Mouse (Mus musculus) forebrain, embryonic 15.5 days (tissue): ENCODE results near the gene Fcamr. TPM values are rescaled to one million over a fixed set of nuclear protein-coding genes. Genes with fewer than 3 reads are reported as not detected.

Experiments used
- ATAC-seq: fragments of 200-750 bp; cut with Nextera tagmentation; replicated peaks from 2 replicates; pipeline ENCODE4 v1.8.0; 2017; ENCODE audit warnings: mild to moderate bottlenecking, moderate TSS enrichment, moderate library complexity
- H3K27ac ChIP-seq: fragments of 300-500 bp; sonication (generic); replicated peaks from 2 replicates; pipeline ENCODE4 v1.5.1; 2015; ENCODE audit warnings: mild to moderate bottlenecking, inconsistent platforms
- H3K27me3 ChIP-seq: fragments of 300-500 bp; sonication (generic); 2 replicates; pipeline ENCODE4 v1.6.1; 2015; ENCODE audit warnings: inconsistent platforms
- H3K36me3 ChIP-seq: fragments of 300-500 bp; sonication (generic); 2 replicates; pipeline ENCODE4 v1.6.1; 2015; ENCODE audit warnings: mild to moderate bottlenecking, inconsistent platforms
- H3K4me1 ChIP-seq: fragments of 300-500 bp; sonication (generic); 2 replicates; pipeline ENCODE4 v1.6.1; 2015; ENCODE audit warnings: inconsistent platforms
- H3K4me2 ChIP-seq: fragments of 300-500 bp; sonication (generic); replicated peaks from 2 replicates; pipeline ENCODE4 v1.6.1; 2015; ENCODE audit warnings: mild to moderate bottlenecking, inconsistent platforms
- H3K4me3 ChIP-seq: fragments of 300-500 bp; sonication (generic); 2 replicates; pipeline ENCODE4 v1.5.1; 2015; ENCODE audit warnings: mild to moderate bottlenecking, inconsistent platforms
- H3K9ac ChIP-seq: fragments of 300-500 bp; sonication (generic); replicated peaks from 2 replicates; pipeline ENCODE4 v1.6.1; 2015; ENCODE audit warnings: mild to moderate bottlenecking, inconsistent platforms
- H3K9me3 ChIP-seq: fragments of 300-500 bp; sonication (generic); 2 replicates; pipeline ENCODE4 v1.6.1; 2016; ENCODE audit warnings: inconsistent platforms
- WGBS: fragments of 180-500 bp; shearing (Covaris S2); methylation state at CpG from one replicate; pipeline ENCODE4 v1.1.7; 2015; ENCODE audit warnings: mixed read lengths; 5-methylcytosine and 5-hydroxymethylcytosine counted together
- polyA plus RNA-seq: library from polyadenylated mRNA; unstranded; fragments of >200 nt; fragmentation: Nextera tagmentation; extraction: Ambion mirVana; gene quantifications from 2 replicates; pipeline ENCODE4 v1.2.1, GENCODE M21; 2015

The Fcamr gene
- polyA plus RNA-seq, 1 experiment from 2014 or later = not detected

- Histone ChIP-seq H3K9me3 (no peaks in the 10 kb centered on the region), H3K4me3 (no peak overlapping the region), H3K27me3 (no peaks in the 10 kb centered on the region), H3K4me2 (no peak overlapping the region), H3K27ac (no peak overlapping the region), H3K9ac (no peak overlapping the region), H3K36me3 (no peaks in the 10 kb centered on the region), H3K4me1 (no peaks in the 10 kb centered on the region)
- no peak for ATAC-seq
- WGBS = 87% methylated on average over 3 of the region's 3 CpGs
Measured at GRCm38 (mm10) chr1:130810906-130811305, 10.2 kb downstream of the Fcamr start.

- Histone ChIP-seq H3K4me2 (no peak overlapping the region), H3K36me3 (no peaks in the 10 kb centered on the region), H3K4me3 (no peak overlapping the region), H3K4me1 (no peaks in the 10 kb centered on the region), H3K9me3 (no peaks in the 10 kb centered on the region), H3K27me3 (no peaks in the 10 kb centered on the region), H3K27ac (no peak overlapping the region), H3K9ac (no peak overlapping the region)
- no peak for ATAC-seq
- WGBS = 65% methylated on average over 17 of the region's 17 CpGs
Measured at GRCm38 (mm10) chr1:130811316-130811715, 10.6 kb downstream of the Fcamr start.

GRCm38 (mm10) chr1:130819737-130820136, 19.0 kb downstream of the Fcamr start:
- ATAC-seq = no peak
- Histone ChIP-seq H3K27ac (no peak overlapping the region), H3K9me3 (no peaks in the 10 kb centered on the region), H3K9ac (no peak overlapping the region), H3K4me2 (no peak overlapping the region), H3K36me3 (no peaks in the 10 kb centered on the region), H3K27me3 (no peaks in the 10 kb centered on the region), H3K4me1 (no peaks in the 10 kb centered on the region), H3K4me3 (no peak overlapping the region)
- 53% methylated on average over 1 of the region's 1 CpGs for WGBS

- Histone ChIP-seq H3K9me3 (no peaks in the 10 kb centered on the region), H3K36me3 (no peaks in the 10 kb centered on the region), H3K27me3 (no peaks in the 10 kb centered on the region), H3K4me2 (no peak overlapping the region), H3K9ac (no peak overlapping the region), H3K27ac (no peak overlapping the region), H3K4me3 (no peak overlapping the region), H3K4me1 (no peaks in the 10 kb centered on the region)
- no peak for ATAC-seq
- WGBS = 82% methylated on average over 7 of the region's 7 CpGs
Measured at GRCm38 (mm10) chr1:130820316-130821148, 19.8 kb downstream of the Fcamr start.

GRCm38 (mm10) chr1:130821149-130821471, 20.4 kb downstream of the Fcamr start:
- H3K4me3 ChIP-seq = no peak overlapping the region
- no peak overlapping the region for H3K4me2 ChIP-seq
- ATAC-seq = no peak
- H3K4me1 ChIP-seq = no peaks in the 10 kb centered on the region
- no peaks in the 10 kb centered on the region for H3K9me3 ChIP-seq
- H3K27me3 ChIP-seq = no peaks in the 10 kb centered on the region
- H3K27ac ChIP-seq = no peak overlapping the region
- H3K9ac ChIP-seq = no peak overlapping the region
- no peaks in the 10 kb centered on the region for H3K36me3 ChIP-seq
- 86% methylated on average over 2 of the region's 2 CpGs for WGBS

- Histone ChIP-seq H3K27me3 (no peaks in the 10 kb centered on the region), H3K9me3 (no peaks in the 10 kb centered on the region), H3K4me2 (no peak overlapping the region), H3K36me3 (no peaks in the 10 kb centered on the region), H3K9ac (no peak overlapping the region), H3K27ac (no peak overlapping the region), H3K4me1 (no peaks in the 10 kb centered on the region), H3K4me3 (no peak overlapping the region)
- WGBS = 91% methylated on average over 9 of the region's 9 CpGs
- ATAC-seq = no peak
Measured at GRCm38 (mm10) chr1:130821911-130822625, 21.4 kb downstream of the Fcamr start.

GRCm38 (mm10) chr1:130826448-130826847, 25.7 kb downstream of the Fcamr start, which contains the start of gene Pigr:
Gene Pigr, plus strand, starts transcription at chr1:130826684.
- Histone ChIP-seq H3K27ac (no peak within 1 kb of the TSS), H3K4me1 (no peaks in the 10 kb centered on the region), H3K36me3 (no peaks in the 10 kb centered on the region), H3K4me3 (no peak within 1 kb of the TSS), H3K9ac (no peak within 1 kb of the TSS), H3K27me3 (no peaks in the 10 kb centered on the region), H3K9me3 (no peaks in the 10 kb centered on the region), H3K4me2 (no peak within 1 kb of the TSS)
- ATAC-seq = no peak
- WGBS = 84% methylated on average over 5 of the region's 5 CpGs

- no peak for ATAC-seq
- WGBS = 75% methylated on average over 4 of the region's 4 CpGs
Measured at GRCm38 (mm10) chr1:130828656-130829055, 28.0 kb downstream of the Fcamr start.

GRCm38 (mm10) chr1:130829906-130830830, 29.5 kb downstream of the Fcamr start:
- Histone ChIP-seq H3K4me2 (no peak overlapping the region), H3K9me3 (no peaks in the 10 kb centered on the region), H3K9ac (no peak overlapping the region), H3K4me1 (no peaks in the 10 kb centered on the region), H3K36me3 (no peaks in the 10 kb centered on the region), H3K27ac (no peak overlapping the region), H3K4me3 (no peak overlapping the region), H3K27me3 (no peaks in the 10 kb centered on the region)
- WGBS = 80% methylated on average over 8 of the region's 8 CpGs
- ATAC-seq = no peak

More at GRCm38 (mm10) chr1:130828656-130829055, 28.0 kb downstream of the Fcamr start:
- no peaks in the 10 kb centered on the region for H3K27me3 ChIP-seq
- H3K27ac ChIP-seq = no peak overlapping the region
- H3K4me1 ChIP-seq = no peaks in the 10 kb centered on the region
- no peak overlapping the region for H3K4me2 ChIP-seq
- no peaks in the 10 kb centered on the region for H3K9me3 ChIP-seq
- H3K9ac ChIP-seq = no peak overlapping the region
- H3K4me3 ChIP-seq = no peak overlapping the region
- H3K36me3 ChIP-seq = no peaks in the 10 kb centered on the region

- H3K4me2 ChIP-seq = no peak overlapping the region
- no peaks in the 10 kb centered on the region for H3K36me3 ChIP-seq
- no peaks in the 10 kb centered on the region for H3K4me1 ChIP-seq
- H3K27ac ChIP-seq = no peak overlapping the region
- ATAC-seq = no peak
- H3K9ac ChIP-seq = no peak overlapping the region
- WGBS = 82% methylated on average over 5 of the region's 5 CpGs
- no peaks in the 10 kb centered on the region for H3K9me3 ChIP-seq
- H3K4me3 ChIP-seq = no peak overlapping the region
- no peaks in the 10 kb centered on the region for H3K27me3 ChIP-seq
Measured at GRCm38 (mm10) chr1:130832230-130833149, 31.8 kb downstream of the Fcamr start.
